ENCODE assay signal across 31 mouse cellular contexts in the genomic region with DNA sequence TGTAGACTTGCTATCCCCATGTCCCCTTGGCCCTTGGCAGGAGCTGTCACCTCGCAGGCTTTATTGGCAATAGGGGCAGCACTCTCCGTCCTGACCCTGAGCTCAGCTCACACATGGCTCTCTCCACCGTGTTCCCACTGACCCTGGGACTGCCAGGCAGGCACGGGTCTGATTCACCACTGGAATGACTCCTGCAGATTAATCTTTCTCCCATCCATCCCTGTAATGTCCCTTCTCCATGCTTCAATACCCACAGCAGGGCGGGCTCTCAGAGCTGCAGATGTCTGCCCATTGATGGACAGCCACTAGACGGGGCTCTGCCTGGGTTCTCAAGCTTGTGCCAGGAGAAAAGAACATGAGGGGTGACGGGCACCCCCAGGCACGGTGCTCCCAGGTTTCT. TPM values are rescaled to one million over a fixed set of nuclear protein-coding genes. Genes with fewer than 3 reads are reported as not detected.
DNase-seq lines count a peak whose midpoint lies in the region; ATAC-seq and TF ChIP-seq lines count a peak whose summit lies in the region.
"Had no signal": no experiment of that assay in that cellular context is flagged by ENCODE, and none has a peak within 500 bp of the region (broad histone marks: within the 10 kb centered on the region; RNA-seq: fewer than 3 reads in every experiment).

No protein-coding gene starts in this region.

- H3K9ac ChIP-seq in forebrain, postnatal 0 days: no peak overlapping the region
- H3K9ac ChIP-seq: embryonic facial prominence, embryonic 15.5 days; heart, embryonic 15.5 days; hindbrain, embryonic 15.5 days; intestine, embryonic 15.5 days; liver, postnatal 0 days; midbrain, embryonic 12.5 days; neural tube, embryonic 15.5 days; stomach, embryonic 15.5 days had no signal

- in situ Hi-C loops in Patski (cut with MboI; ENCODE audit: low pct_unique_long_range_greater_than_20kb): loop anchor here (10.0 kb wide), 1 partner anchor 220 kb away; a partner anchor contains a TSS

- no peaks in the 10 kb centered on the region for H3K27me3 ChIP-seq in Patski
- H3K27me3 ChIP-seq in forebrain, postnatal 0 days (ENCODE audit: insufficient read depth, low read length): no peaks in the 10 kb centered on the region

- no peak overlapping the region for H3K4me3 ChIP-seq in forebrain, postnatal 0 days (ENCODE audit: low read depth, low read length)
- H3K4me3 ChIP-seq: embryonic facial prominence, embryonic 15.5 days; forebrain, embryonic 10.5 days; heart, adult 2 months; heart, embryonic 15.5 days; hindbrain, embryonic 15.5 days; intestine, embryonic 15.5 days; limb, embryonic 10.5 days; midbrain, embryonic 12.5 days; neural tube, embryonic 15.5 days; stomach, embryonic 15.5 days had no signal

- DNase-seq in adrenal gland, adult 2 months: peak; percentile 77
- DNase-seq in adrenal gland, postnatal 4 days (ENCODE audit: low spot score in 2 of 2): no peak
- DNase-seq in Patski (ENCODE audit: low read depth, low spot score): no peak
- peak; percentile 49 for DNase-seq in kidney, postnatal 10 days
- DNase-seq in urinary bladder, postnatal 14 days (ENCODE audit: low spot score): no peak
- no peak for DNase-seq in forebrain, postnatal 0 days
- DNase-seq: cerebellum, adult 11-12 months; cerebellum, postnatal 36 days; heart, adult 2 months; heart, postnatal 4 days; liver, postnatal 0 days; lung, postnatal 10 days; right cerebral cortex, postnatal 25 days; thymus, adult 2 months had no signal

- CTCF ChIA-PET in Patski (lab: Charles Lee): interaction anchor here (1.2 to 3.6 kb wide), 3 partner anchors 22 to 92 kb away, joined by 3 to 15 read pairs (median 3); no protein-coding TSS in a partner anchor

- H3K27ac ChIP-seq in forebrain, postnatal 0 days (ENCODE audit: low read depth, low read length): no peak overlapping the region
- H3K27ac ChIP-seq: embryonic facial prominence, embryonic 15.5 days; forebrain, embryonic 10.5 days; heart, adult 2 months; heart, embryonic 15.5 days; hindbrain, embryonic 15.5 days; intestine, embryonic 15.5 days; limb, embryonic 10.5 days; midbrain, embryonic 12.5 days; neural tube, embryonic 15.5 days; stomach, embryonic 15.5 days had no signal

- no peaks in the 10 kb centered on the region for H3K36me3 ChIP-seq in forebrain, postnatal 0 days (ENCODE audit: insufficient read depth)
- H3K36me3 ChIP-seq: embryonic facial prominence, embryonic 15.5 days; forebrain, embryonic 10.5 days; heart, embryonic 15.5 days; hindbrain, embryonic 15.5 days; intestine, embryonic 15.5 days; limb, embryonic 10.5 days; midbrain, embryonic 12.5 days; neural tube, embryonic 15.5 days; stomach, embryonic 15.5 days had no signal

- WGBS in forebrain, postnatal 0 days: 59% methylated on average over 8 of the region's 8 CpGs

- no peaks in the 10 kb centered on the region for H3K4me1 ChIP-seq in forebrain, postnatal 0 days (ENCODE audit: insufficient read depth)

- no peak for TF ChIP-seq CTCF in Patski (IDR thresholded peaks at IDR 0.05)
- TF ChIP-seq CTCF in forebrain, postnatal 0 days (IDR thresholded peaks at IDR 0.05; ENCODE audit: low read depth): no peak

- H3K9me3 ChIP-seq in forebrain, postnatal 0 days (ENCODE audit: low read length): no peaks in the 10 kb centered on the region
- H3K9me3 ChIP-seq: embryonic facial prominence, embryonic 15.5 days; forebrain, embryonic 10.5 days; heart, embryonic 15.5 days; hindbrain, embryonic 15.5 days; intestine, embryonic 15.5 days; limb, embryonic 10.5 days; midbrain, embryonic 12.5 days; neural tube, embryonic 15.5 days; stomach, embryonic 15.5 days had no signal

- H3K4me2 ChIP-seq in forebrain, postnatal 0 days (ENCODE audit: low read depth): no peak overlapping the region
- H3K4me2 ChIP-seq: embryonic facial prominence, embryonic 15.5 days; heart, embryonic 15.5 days; hindbrain, embryonic 15.5 days; intestine, embryonic 15.5 days; midbrain, embryonic 12.5 days; neural tube, embryonic 15.5 days; stomach, embryonic 15.5 days had no signal

- peak; percentile 44 for ATAC-seq in Patski
- ATAC-seq in erythroid progenitor cell, adult 5-6 weeks (replicated peaks; ENCODE audit: low FRiP score, poor library complexity, severe bottlenecking): 0 out of 2 replicates have a peak, but pooled peaks have one; percentile 9
- ATAC-seq in forebrain, postnatal 0 days: no peak
- ATAC-seq: CD4-positive, CD25-positive, alpha-beta regulatory T cell, adult 4 months; intestine, embryonic 15.5 days; liver, postnatal 0 days had no signal

- POLR2A ChIA-PET in Patski (lab: Charles Lee): no interaction called here

RNA-seq across cellular contexts. Expression of a gene that starts 2.9 kb away (rescaled TPM):
- total RNA-seq in adrenal gland, adult 2 months (2021): 1 to 10 TPM in 1 of 2 experiments, under 1 TPM in 1; 0.86 to 4.5 TPM
- polyA plus RNA-seq in adrenal gland, adult 2 months (2012; rRNA removed): 3.1 and 9.5 TPM in 2 replicates
- total RNA-seq in adrenal gland, postnatal 4 days (2021): 1 to 10 TPM; 1.9 to 3.0 TPM
- 0.60 TPM for polyA plus RNA-seq in Patski (2021)
- not detected in 2 replicates for total RNA-seq in erythroid progenitor cell, adult 5-6 weeks (2015; ENCODE audit: low replicate concordance)
- total RNA-seq in erythroid progenitor cell, adult 5-6 weeks (2017; ENCODE audit: low replicate concordance): not detected in 2 replicates
- total RNA-seq in forebrain, postnatal 0 days (2014; rRNA removed): 48.8 and 50.4 TPM in 2 replicates
- polyA plus RNA-seq in forebrain, postnatal 0 days (2015; fragmentation: Nextera tagmentation; extraction: Ambion mirVana): 28.9 and 37.0 TPM in 2 replicates
- total RNA-seq: megakaryocyte progenitor cell, adult 5-6 weeks had no signal
- polyA plus RNA-seq: CD4-positive, CD25-positive, alpha-beta regulatory T cell, adult 4 months had no signal

RNA-seq across cellular contexts. Expression of a gene that starts 33.4 kb away (rescaled TPM):
- not detected for total RNA-seq in adrenal gland, adult 2 months (2021)
- 0.04 and 0.07 TPM in 2 replicates for polyA plus RNA-seq in adrenal gland, adult 2 months (2012; rRNA removed)
- 1 to 10 TPM in 1 of 2 experiments, not detected in 1; 2.3 TPM for total RNA-seq in adrenal gland, postnatal 4 days (2021)
- 0.12 TPM for polyA plus RNA-seq in Patski (2021)
- not detected in 2 replicates for total RNA-seq in erythroid progenitor cell, adult 5-6 weeks (2015; ENCODE audit: low replicate concordance)
- total RNA-seq in erythroid progenitor cell, adult 5-6 weeks (2017; ENCODE audit: low replicate concordance): not detected in 2 replicates
- total RNA-seq in forebrain, postnatal 0 days (2014; rRNA removed): 0.24 TPM in 1 of 2 replicates, not detected in the other
- polyA plus RNA-seq in forebrain, postnatal 0 days (2015; fragmentation: Nextera tagmentation; extraction: Ambion mirVana): 0.10 TPM in 1 of 2 replicates, not detected in the other
- total RNA-seq: gastrocnemius, adult 8-10 months; heart, adult 2 months; heart, postnatal 4 days; layer of hippocampus, adult 8-10 months; left cerebral cortex, adult 18-20 months; liver, adult 2 months; megakaryocyte progenitor cell, adult 5-6 weeks had no signal
- polyA plus RNA-seq: CD4-positive, CD25-positive, alpha-beta regulatory T cell, adult 4 months; liver, postnatal 0 days; midbrain, embryonic 12.5 days; neural tube, embryonic 15.5 days had no signal

RNA-seq across cellular contexts. Expression of a gene that starts 50.7 kb away (rescaled TPM):
- total RNA-seq in adrenal gland, adult 2 months (2021): not detected
- polyA plus RNA-seq in adrenal gland, adult 2 months (2012; rRNA removed): not detected in 2 replicates
- total RNA-seq in adrenal gland, postnatal 4 days (2021): 10 to 100 TPM in 1 of 2 experiments, 1 to 10 TPM in 1; 1.0 to 24.8 TPM
- 1.2 TPM for polyA plus RNA-seq in Patski (2021)
- not detected in 2 replicates for total RNA-seq in erythroid progenitor cell, adult 5-6 weeks (2015; ENCODE audit: low replicate concordance)
- not detected in 2 replicates for total RNA-seq in erythroid progenitor cell, adult 5-6 weeks (2017; ENCODE audit: low replicate concordance)
- 0.08 TPM in 1 of 2 replicates, not detected in the other for total RNA-seq in forebrain, postnatal 0 days (2014; rRNA removed)
- 0.25 TPM in 1 of 2 replicates, not detected in the other for polyA plus RNA-seq in forebrain, postnatal 0 days (2015; fragmentation: Nextera tagmentation; extraction: Ambion mirVana)
- total RNA-seq: layer of hippocampus, adult 8-10 months; left cerebral cortex, adult 18-20 months; liver, adult 2 months; megakaryocyte progenitor cell, adult 5-6 weeks had no signal
- polyA plus RNA-seq: CD4-positive, CD25-positive, alpha-beta regulatory T cell, adult 4 months; embryonic facial prominence, embryonic 15.5 days; forebrain, embryonic 10.5 days; hindbrain, embryonic 15.5 days; intestine, embryonic 15.5 days; limb, embryonic 10.5 days; liver, adult 2 months; liver, postnatal 0 days; midbrain, embryonic 12.5 days; stomach, embryonic 15.5 days had no signal

RNA-seq across cellular contexts. Expression of a gene that starts 55.5 kb away (rescaled TPM):
- 1 to 10 TPM in 1 of 2 experiments, under 1 TPM in 1; 0.26 to 1.1 TPM for total RNA-seq in adrenal gland, adult 2 months (2021)
- polyA plus RNA-seq in adrenal gland, adult 2 months (2012; rRNA removed): 1.1 and 1.2 TPM in 2 replicates
- total RNA-seq in adrenal gland, postnatal 4 days (2021): 1 to 10 TPM; 2.9 to 9.6 TPM
- 0.24 TPM for polyA plus RNA-seq in Patski (2021)
- total RNA-seq in erythroid progenitor cell, adult 5-6 weeks (2015; ENCODE audit: low replicate concordance): not detected in 2 replicates
- total RNA-seq in erythroid progenitor cell, adult 5-6 weeks (2017; ENCODE audit: low replicate concordance): not detected in 2 replicates
- total RNA-seq in forebrain, postnatal 0 days (2014; rRNA removed): not detected in 2 replicates
- not detected in 2 replicates for polyA plus RNA-seq in forebrain, postnatal 0 days (2015; fragmentation: Nextera tagmentation; extraction: Ambion mirVana)
- total RNA-seq: ES-E14; megakaryocyte progenitor cell, adult 5-6 weeks had no signal
- polyA plus RNA-seq: CD4-positive, CD25-positive, alpha-beta regulatory T cell, adult 4 months; forebrain, embryonic 10.5 days; hindbrain, embryonic 15.5 days had no signal

Comparison
In these comparisons a context has a peak if more than half of its experiments do, and no peak if none do; other contexts are left out.
1. DNase-seq: peak in adrenal gland, adult 2 months (single experiment) and kidney, postnatal 10 days (single experiment); none in adrenal gland, postnatal 4 days (0 of 2), Patski (single experiment), urinary bladder, postnatal 14 days (single experiment) and forebrain, postnatal 0 days (single experiment).